Mouse (Mus musculus): ENCODE measurements around the gene Numbl.

GRCm38 (mm10) chr7:27273739-27274351, 15.6 kb downstream of the Numbl start:
- no peak for TF ChIP-seq POLR2A (IDR thresholded peaks at IDR 0.05; ENCODE audit: insufficient read depth, low read depth, low read length)
- peak; percentile 51 for TF ChIP-seq CTCF (IDR thresholded peaks at IDR 0.05)
- no peak for TF ChIP-seq EP300 (IDR thresholded peaks at IDR 0.05; ENCODE audit: insufficient read depth, low read depth, low read length)
